Mouse (Mus musculus) intestine, embryonic 14.5 days (tissue): ENCODE measurements at regions not wholly inside any gene's neighbourhood (a gene's known extent, or its start where the extent isn't known, plus 50 kb on each side); places are given as distances from the start of the nearest gene placed in this dataset.
A peak's percentile ranks its signal among the peaks of the same experiment; 100 is the strongest.

Experiments used
- ATAC-seq: fragments of 200-750 bp; cut with Nextera tagmentation; replicated peaks from 2 replicates; pipeline ENCODE4 v1.8.0; 2017; ENCODE audit warnings: low read depth, moderate number of reproducible peaks, moderate TSS enrichment, moderate library complexity; ENCODE audit not compliant: low FRiP score, low TSS enrichment
- DNase-seq: peaks from one replicate; pipeline ENCODE4 v3.0.0-alpha.2; 2018; ENCODE audit warnings: low spot score
- H3K27ac ChIP-seq: fragments of 300-500 bp; sonication (generic); 2 replicates; pipeline ENCODE4 v1.5.1; 2014; ENCODE audit warnings: low read depth, mild to moderate bottlenecking, control low read depth
- H3K27me3 ChIP-seq: fragments of 300-500 bp; sonication (generic); replicated peaks from 2 replicates; pipeline ENCODE4 v1.6.1; 2014; ENCODE audit warnings: low read length, control low read depth; ENCODE audit not compliant: control insufficient read depth, insufficient read depth
- H3K36me3 ChIP-seq: fragments of 300-500 bp; sonication (generic); 2 replicates; pipeline ENCODE4 v1.6.1; 2014; ENCODE audit warnings: low read length, control low read depth; ENCODE audit not compliant: control insufficient read depth, insufficient read depth
- H3K4me1 ChIP-seq: fragments of 300-500 bp; sonication (generic); replicated peaks from 2 replicates; pipeline ENCODE4 v1.6.1; 2014; ENCODE audit warnings: low read length, control low read depth, mixed read lengths; ENCODE audit not compliant: control insufficient read depth, insufficient read depth
- H3K4me2 ChIP-seq: fragments of 300-500 bp; sonication (generic); 2 replicates; pipeline ENCODE4 v1.6.1; 2014; ENCODE audit warnings: low read length
- H3K4me3 ChIP-seq: fragments of 300-500 bp; sonication (generic); 2 replicates; pipeline ENCODE4 v1.5.1; 2014; ENCODE audit warnings: low read depth, low read length, control low read depth, mixed read lengths
- H3K9ac ChIP-seq: fragments of 300-500 bp; sonication (generic); 2 replicates; pipeline ENCODE4 v1.6.1; 2014; ENCODE audit warnings: mild to moderate bottlenecking, low read length
- H3K9me3 ChIP-seq: fragments of 300-500 bp; sonication (generic); 2 replicates; pipeline ENCODE4 v1.6.1; 2016; ENCODE audit warnings: low read length, control low read depth; ENCODE audit not compliant: control insufficient read depth
- WGBS: fragments of 180-500 bp; shearing (Covaris S2); extraction: QIAGEN DNeasy Blood & Tissue Kit; methylation state at CpG from one replicate; pipeline ENCODE4 v1.1.7; 2014; 5-methylcytosine and 5-hydroxymethylcytosine counted together

DNA sequence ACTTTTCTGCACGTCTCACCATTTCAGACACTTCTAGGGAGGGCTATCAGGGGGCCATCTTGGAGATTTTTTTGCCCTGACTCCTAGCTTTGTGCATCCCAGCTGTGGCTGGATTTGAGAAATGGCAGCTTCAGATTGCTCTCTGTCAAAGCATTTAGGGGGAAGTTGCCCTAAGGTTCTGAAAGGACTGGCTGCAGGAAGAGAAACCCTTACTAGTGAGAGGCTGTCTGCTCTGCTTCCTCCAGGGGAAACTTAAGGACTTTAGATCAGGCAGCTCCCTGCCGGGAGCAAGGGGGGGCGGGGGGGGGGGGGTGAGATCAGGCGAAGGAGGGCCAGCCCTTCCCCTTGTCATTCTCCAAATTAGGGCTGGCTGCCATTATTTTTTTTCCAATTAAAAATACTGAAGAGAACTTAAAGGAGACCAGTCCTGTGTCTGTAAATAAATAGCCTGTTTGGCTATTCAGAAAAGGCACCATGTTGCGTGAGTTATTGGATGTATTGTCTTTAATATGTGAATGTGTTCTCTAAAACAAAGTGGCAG lies 141.7 kb upstream of the Tbl1xr1 start:
- Histone ChIP-seq H3K36me3 (no peaks in the 10 kb centered on the region), H3K9me3 (no peaks in the 10 kb centered on the region), H3K4me3 (0 out of 2 replicates have a peak overlapping the region, but pooled peaks have one; percentile 25), H3K4me1 (peaks cover 25% of the 10 kb centered on the region), H3K9ac (no peak overlapping the region), H3K27ac (peak overlapping the region; percentile 79), H3K4me2 (peak overlapping the region; percentile 51), H3K27me3 (no peaks in the 10 kb centered on the region)
- DNase-seq: peak; percentile 58
- WGBS: 15% methylated on average over 5 of the region's 5 CpGs
- ATAC-seq: no peak

DNA sequence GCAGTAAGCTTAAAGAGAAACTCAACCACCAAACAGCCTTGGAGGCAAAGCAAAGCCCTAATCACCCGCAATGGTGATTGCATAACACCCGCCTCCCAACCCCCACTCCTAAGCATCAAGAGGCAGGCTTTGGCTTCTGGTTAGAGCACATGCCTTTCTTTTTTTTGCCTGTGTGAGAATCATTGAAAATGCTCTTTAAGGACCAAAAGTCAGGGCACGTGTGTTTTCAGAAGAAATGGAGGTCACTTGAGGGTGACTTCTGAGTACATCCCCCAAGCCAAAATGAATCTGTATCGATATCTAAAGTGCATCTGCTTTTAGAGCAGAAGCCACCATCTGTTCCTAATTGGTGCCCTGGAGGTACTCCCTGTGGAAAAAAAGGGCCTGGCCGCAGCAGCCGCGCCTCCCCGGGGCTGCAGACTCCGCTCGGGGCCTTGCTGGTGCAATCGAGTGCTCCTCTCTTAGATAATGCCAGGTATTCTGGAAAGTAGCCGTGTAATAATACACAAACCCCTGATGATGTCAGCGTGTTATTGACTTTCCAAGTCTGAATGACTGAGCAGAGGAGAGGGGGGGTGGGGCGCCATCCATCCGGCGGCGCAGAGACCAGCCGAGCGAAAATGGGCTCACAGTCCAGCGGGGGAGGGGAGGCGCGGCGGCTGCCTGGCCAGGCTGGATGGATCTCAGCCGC lies 140.7 kb upstream of the Tbl1xr1 start:
- Histone ChIP-seq H3K27ac (peak overlapping the region; percentile 79), H3K4me1 (peaks cover 25% of the 10 kb centered on the region), H3K9ac (0 out of 2 replicates have a peak overlapping the region, but pooled peaks have one; percentile 20), H3K4me3 (peak overlapping the region; percentile 25), H3K4me2 (peak overlapping the region; percentile 51), H3K36me3 (no peaks in the 10 kb centered on the region), H3K9me3 (no peaks in the 10 kb centered on the region), H3K27me3 (no peaks in the 10 kb centered on the region)
- peak; percentile 96 for ATAC-seq
- peak; percentile 98 for DNase-seq
- under 1% methylated on average over 24 of the region's 24 CpGs for WGBS

GRCm38 (mm10) chr3:21936262-21936603 lies 140.2 kb upstream of the Tbl1xr1 start:
- DNase-seq (no peak), ATAC-seq (no peak)
- Histone ChIP-seq H3K4me2 (peak overlapping the region; percentile 51), H3K27me3 (no peaks in the 10 kb centered on the region), H3K27ac (peak overlapping the region; percentile 79), H3K9me3 (no peaks in the 10 kb centered on the region), H3K36me3 (no peaks in the 10 kb centered on the region), H3K4me1 (peaks cover 25% of the 10 kb centered on the region), H3K4me3 (peak overlapping the region; percentile 25), H3K9ac (no peak overlapping the region)
- WGBS: 6% methylated on average over 8 of the region's 8 CpGs

- Histone ChIP-seq H3K4me2 (peak overlapping the region; percentile 51), H3K36me3 (no peaks in the 10 kb centered on the region), H3K9me3 (no peaks in the 10 kb centered on the region), H3K4me3 (no peak overlapping the region), H3K27me3 (no peaks in the 10 kb centered on the region), H3K27ac (peak overlapping the region; percentile 79), H3K9ac (no peak overlapping the region), H3K4me1 (peaks cover 25% of the 10 kb centered on the region)
- ATAC-seq: peak; percentile 30
- no peak for DNase-seq
- WGBS: 25% methylated on average over 8 of the region's 8 CpGs
Measured at GRCm38 (mm10) chr3:21936616-21937015, 139.8 kb upstream of the Tbl1xr1 start.

- WGBS: 61% methylated on average over 7 of the region's 7 CpGs
- Histone ChIP-seq H3K27me3 (no peaks in the 10 kb centered on the region), H3K4me3 (no peak overlapping the region), H3K4me1 (peaks cover 25% of the 10 kb centered on the region), H3K9ac (no peak overlapping the region), H3K9me3 (no peaks in the 10 kb centered on the region), H3K36me3 (no peaks in the 10 kb centered on the region), H3K27ac (no peak overlapping the region), H3K4me2 (no peak overlapping the region)
- ATAC-seq (no peak), DNase-seq (no peak)
Measured at GRCm38 (mm10) chr3:21937281-21938035, 139.0 kb upstream of the Tbl1xr1 start.

DNA sequence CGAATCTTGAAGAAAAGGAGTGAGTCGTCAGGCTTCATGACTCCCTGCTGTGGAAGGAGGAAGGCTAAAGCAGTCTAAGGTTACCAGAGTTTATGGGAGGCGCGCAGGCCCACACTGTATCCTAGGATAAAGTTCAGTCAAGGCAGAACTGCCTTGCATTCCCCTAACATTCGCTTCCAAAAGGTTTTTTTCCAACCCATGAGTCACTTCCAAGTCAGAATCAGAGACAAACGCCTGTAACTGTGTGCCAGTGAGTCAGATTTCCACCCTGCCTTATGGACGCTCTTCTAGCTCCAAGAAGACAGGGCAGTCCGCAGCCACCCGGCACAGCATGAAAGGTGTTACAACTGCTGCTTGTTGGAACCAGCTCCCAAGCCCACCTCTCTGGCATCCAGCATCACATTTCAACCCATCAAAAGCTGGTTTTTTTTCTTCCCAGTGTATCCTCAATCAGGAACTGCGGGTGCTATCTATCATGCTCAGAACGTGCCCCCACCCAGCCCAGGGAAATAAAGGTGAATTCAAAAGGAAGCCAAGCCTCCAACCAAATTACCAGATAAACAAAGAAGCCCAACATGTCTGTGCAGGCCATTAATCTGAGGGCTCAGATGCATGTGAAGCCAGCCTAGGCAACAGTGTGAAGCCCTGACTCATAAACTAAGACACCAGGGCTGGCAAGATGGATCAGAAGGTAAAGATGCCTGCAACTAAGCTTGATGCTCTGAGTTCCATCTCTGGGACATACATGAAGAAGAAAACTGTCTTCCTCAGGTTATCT lies 138.2 kb upstream of the Tbl1xr1 start:
- DNase-seq: no peak
- peaks cover 25% of the 10 kb centered on the region for H3K4me1 ChIP-seq

DNA sequence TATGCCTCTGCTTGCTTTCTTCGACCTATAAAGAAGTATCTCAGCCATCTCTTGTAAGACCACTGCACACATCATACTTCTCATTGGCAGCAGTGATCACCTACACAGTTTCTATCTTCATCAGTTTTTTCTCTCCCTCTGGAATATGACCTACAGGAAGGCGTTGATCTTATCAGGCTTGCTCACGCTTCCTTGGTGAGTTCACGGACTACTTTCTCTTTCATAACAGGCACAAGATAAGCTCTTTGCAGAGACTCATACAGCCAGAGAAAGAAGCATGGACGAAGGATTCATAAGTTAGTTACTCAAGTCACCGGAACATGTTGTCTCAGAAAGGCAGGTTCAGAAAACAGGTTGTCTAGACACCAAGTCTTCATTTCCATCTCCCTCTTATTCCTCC lies 136.7 kb upstream of the Tbl1xr1 start:
- Histone ChIP-seq H3K4me2 (no peak overlapping the region), H3K4me1 (peaks cover 21% of the 10 kb centered on the region), H3K4me3 (no peak overlapping the region), H3K27ac (no peak overlapping the region), H3K36me3 (no peaks in the 10 kb centered on the region), H3K9ac (no peak overlapping the region), H3K27me3 (no peaks in the 10 kb centered on the region), H3K9me3 (no peaks in the 10 kb centered on the region)
- ATAC-seq (no peak), DNase-seq (no peak)
- WGBS: 93% methylated on average over 6 of the region's 6 CpGs

More for the DNA sequence above, 138.2 kb upstream of the Tbl1xr1 start:
- WGBS: 62% methylated on average over 11 of the region's 11 CpGs
- no peaks in the 10 kb centered on the region for H3K27me3 ChIP-seq
- no peaks in the 10 kb centered on the region for H3K36me3 ChIP-seq
- no peak overlapping the region for H3K4me2 ChIP-seq
- no peaks in the 10 kb centered on the region for H3K9me3 ChIP-seq
- H3K27ac ChIP-seq: no peak overlapping the region
- no peak overlapping the region for H3K4me3 ChIP-seq
- no peak for ATAC-seq
- H3K9ac ChIP-seq: no peak overlapping the region

GRCm38 (mm10) chr3:21941596-21941995 lies 134.9 kb upstream of the Tbl1xr1 start:
- no peak for ATAC-seq
- Histone ChIP-seq H3K27ac (no peak overlapping the region), H3K4me3 (no peak overlapping the region), H3K4me2 (no peak overlapping the region), H3K36me3 (no peaks in the 10 kb centered on the region), H3K9ac (no peak overlapping the region), H3K9me3 (no peaks in the 10 kb centered on the region), H3K4me1 (peaks cover 6% of the 10 kb centered on the region), H3K27me3 (no peaks in the 10 kb centered on the region)
- no peak for DNase-seq
- 90% methylated on average over 2 of the region's 2 CpGs for WGBS
